Mouse (Mus musculus) midbrain, embryonic 10.5 days (tissue): ENCODE results near the gene Fgf7. TPM values are rescaled to one million over a fixed set of nuclear protein-coding genes. Genes with fewer than 3 reads are reported as not detected.

Experiments used
- DNase-seq: peaks from one replicate; pipeline ENCODE4 v3.0.0-alpha.2; 2017; ENCODE audit warnings: low spot score
- H3K27ac ChIP-seq: fragments of 300-500 bp; sonication (generic); replicated peaks from 2 replicates; pipeline ENCODE4 v1.5.1; 2016; ENCODE audit warnings: mild to moderate bottlenecking
- H3K27me3 ChIP-seq: fragments of 300-500 bp; sonication (generic); 2 replicates; pipeline ENCODE4 v1.6.1; 2016; ENCODE audit warnings: low read depth, mild to moderate bottlenecking; ENCODE audit not compliant: poor library complexity, severe bottlenecking
- H3K36me3 ChIP-seq: fragments of 300-500 bp; sonication (generic); 2 replicates; pipeline ENCODE4 v1.6.1; 2016; ENCODE audit warnings: mild to moderate bottlenecking, moderate library complexity
- H3K4me1 ChIP-seq: fragments of 300-500 bp; sonication (generic); 2 replicates; pipeline ENCODE4 v1.6.1; 2016
- H3K4me3 ChIP-seq: fragments of 300-500 bp; sonication (generic); 2 replicates; pipeline ENCODE4 v1.5.1; 2016; ENCODE audit warnings: mild to moderate bottlenecking, moderate library complexity
- H3K9me3 ChIP-seq: fragments of 300-500 bp; sonication (generic); replicated peaks from 2 replicates; pipeline ENCODE4 v1.6.1; 2016; ENCODE audit warnings: mild to moderate bottlenecking
- WGBS: fragments of 180-500 bp; shearing (Covaris S2); methylation state at CpG from one replicate; pipeline ENCODE4 v1.1.7; 2016; 5-methylcytosine and 5-hydroxymethylcytosine counted together
- polyA plus RNA-seq: library from polyadenylated mRNA; unstranded; fragments of >200 nt; fragmentation: Nextera tagmentation; extraction: Ambion mirVana; gene quantifications from 2 replicates; pipeline ENCODE4 v1.2.1, GENCODE M21; 2016

The Fgf7 gene
- polyA plus RNA-seq, 1 experiment from 2014 or later = 0.05 TPM

DNA sequence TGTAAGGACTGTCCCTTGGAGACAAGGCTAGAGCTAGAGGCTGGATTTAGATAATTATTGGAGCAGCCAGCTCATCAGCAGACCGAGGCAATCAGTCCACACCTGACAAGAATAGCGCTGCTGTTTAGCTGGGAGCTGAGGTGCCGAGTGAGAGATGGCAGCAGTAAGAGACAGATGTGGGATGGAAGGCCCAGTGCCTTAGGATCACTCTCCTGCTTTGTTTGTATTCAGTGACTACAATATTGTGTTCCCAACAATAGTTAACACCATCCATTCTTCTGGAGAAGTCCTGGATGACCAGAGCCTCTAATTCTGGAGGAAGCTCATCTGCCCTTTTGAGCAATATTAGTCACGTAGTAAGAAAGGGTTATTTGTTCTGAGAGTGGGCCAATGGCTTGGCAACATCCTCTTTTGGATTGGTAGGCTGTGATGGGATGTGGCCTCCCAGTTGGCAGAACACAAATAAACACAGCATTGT is 5.0 kb downstream of the Fgf7 start:
- peaks cover 13% of the 10 kb centered on the region for H3K4me1 ChIP-seq
- no peaks in the 10 kb centered on the region for H3K36me3 ChIP-seq
- no peak overlapping the region for H3K27ac ChIP-seq
- DNase-seq = no peak
- no peaks in the 10 kb centered on the region for H3K9me3 ChIP-seq
- WGBS = 83% methylated on average over 4 of the region's 4 CpGs
- H3K4me3 ChIP-seq = no peak overlapping the region
- no peaks in the 10 kb centered on the region for H3K27me3 ChIP-seq

DNA sequence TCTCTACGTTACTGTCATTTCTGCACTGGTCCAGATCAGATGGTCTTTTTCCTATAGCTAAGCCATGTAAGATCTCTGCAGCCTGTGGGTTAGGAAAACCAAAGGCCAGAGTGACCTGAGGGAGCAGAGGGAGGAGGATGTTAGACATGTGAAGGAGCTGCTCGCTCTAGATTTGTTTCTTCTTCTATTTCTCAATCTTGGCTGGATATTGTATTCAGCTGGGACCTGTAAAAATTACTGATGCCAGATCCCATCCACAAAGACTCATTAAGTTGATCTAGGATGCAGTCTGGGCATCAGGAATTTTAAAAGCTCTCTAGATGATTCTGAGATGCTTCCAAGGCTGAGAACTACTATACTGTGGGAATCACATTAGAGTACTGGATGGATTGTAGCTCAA is 6.2 kb downstream of the Fgf7 start:
- no peaks in the 10 kb centered on the region for H3K27me3 ChIP-seq
- H3K4me1 ChIP-seq = peaks cover 16% of the 10 kb centered on the region
- H3K4me3 ChIP-seq = no peak overlapping the region
- no peak overlapping the region for H3K27ac ChIP-seq
- H3K36me3 ChIP-seq = no peaks in the 10 kb centered on the region
- H3K9me3 ChIP-seq = no peaks in the 10 kb centered on the region
- no peak for DNase-seq
- 89% methylated on average over 2 of the region's 2 CpGs for WGBS

DNA sequence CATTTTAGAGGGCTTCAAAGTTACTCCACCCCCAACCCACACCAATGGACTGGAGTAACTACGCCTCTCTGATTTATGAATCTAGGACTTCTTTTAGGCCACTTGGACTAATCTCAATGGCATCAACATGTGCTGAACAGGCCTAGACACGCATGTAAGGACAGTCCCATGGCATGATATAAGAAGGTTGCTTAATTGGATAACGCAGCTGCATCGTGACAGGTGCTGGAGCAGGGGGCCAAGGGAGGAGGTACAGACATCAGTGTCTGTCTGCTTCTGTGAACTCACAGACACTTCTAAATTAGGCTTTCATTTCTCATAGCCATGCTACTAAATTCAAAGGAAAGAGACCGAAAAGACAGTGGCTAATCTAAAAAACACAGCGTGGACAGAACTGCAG is 6.8 kb downstream of the Fgf7 start:
- Histone ChIP-seq H3K4me1 (peaks cover 16% of the 10 kb centered on the region), H3K36me3 (no peaks in the 10 kb centered on the region), H3K27me3 (no peaks in the 10 kb centered on the region), H3K9me3 (no peaks in the 10 kb centered on the region), H3K4me3 (no peak overlapping the region), H3K27ac (no peak overlapping the region)
- 91% methylated on average over 6 of the region's 6 CpGs for WGBS
- DNase-seq = no peak

DNA sequence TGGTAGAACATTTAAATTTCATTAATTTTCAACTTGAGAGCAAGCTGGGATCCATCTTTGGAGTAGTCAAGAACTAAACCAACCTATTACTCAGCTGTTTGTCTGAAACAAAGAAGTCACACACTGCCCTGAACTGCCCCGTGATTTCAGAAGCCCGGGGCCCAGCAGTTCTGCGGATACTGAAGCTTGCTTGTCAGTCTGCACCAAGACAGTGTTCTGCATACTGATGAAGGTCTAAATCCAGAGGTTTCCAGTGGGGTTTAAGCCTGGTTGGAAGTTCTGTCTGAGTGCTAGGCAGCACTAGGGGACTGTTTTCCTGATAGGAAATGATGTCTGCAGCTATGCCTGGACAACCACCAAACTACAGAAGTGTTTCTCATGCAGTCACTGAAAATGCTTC is 8.2 kb downstream of the Fgf7 start:
- 63% methylated on average over 3 of the region's 3 CpGs for WGBS
- Histone ChIP-seq H3K36me3 (no peaks in the 10 kb centered on the region), H3K27ac (0 out of 2 replicates have a peak overlapping the region, but pooled peaks have one; percentile 38), H3K27me3 (no peaks in the 10 kb centered on the region), H3K9me3 (no peaks in the 10 kb centered on the region), H3K4me1 (peaks cover 16% of the 10 kb centered on the region), H3K4me3 (no peak overlapping the region)
- DNase-seq = no peak

DNA sequence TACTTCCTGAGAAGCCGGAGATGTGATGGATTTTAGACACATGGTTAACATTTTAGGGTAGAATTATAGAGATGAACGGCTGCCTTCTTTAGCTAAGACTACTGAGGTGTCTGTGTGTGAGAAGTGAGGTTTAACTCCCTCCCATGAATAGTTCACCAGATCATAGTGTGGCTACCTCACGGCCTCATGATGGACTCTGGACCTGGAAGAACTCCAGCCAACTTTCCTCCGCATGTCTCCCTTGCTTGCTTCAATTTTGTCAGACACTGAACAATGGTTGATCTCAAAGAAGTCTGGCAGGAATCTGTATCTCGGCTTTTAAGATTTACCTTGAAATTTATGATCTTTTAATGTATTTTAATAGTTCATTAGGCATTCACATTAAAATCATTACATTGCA is 11.2 kb downstream of the Fgf7 start:
- Histone ChIP-seq H3K9me3 (no peaks in the 10 kb centered on the region), H3K27ac (no peak overlapping the region), H3K36me3 (no peaks in the 10 kb centered on the region), H3K4me1 (peaks cover 16% of the 10 kb centered on the region), H3K4me3 (no peak overlapping the region), H3K27me3 (no peaks in the 10 kb centered on the region)
- DNase-seq = no peak
- 92% methylated on average over 5 of the region's 5 CpGs for WGBS

DNA sequence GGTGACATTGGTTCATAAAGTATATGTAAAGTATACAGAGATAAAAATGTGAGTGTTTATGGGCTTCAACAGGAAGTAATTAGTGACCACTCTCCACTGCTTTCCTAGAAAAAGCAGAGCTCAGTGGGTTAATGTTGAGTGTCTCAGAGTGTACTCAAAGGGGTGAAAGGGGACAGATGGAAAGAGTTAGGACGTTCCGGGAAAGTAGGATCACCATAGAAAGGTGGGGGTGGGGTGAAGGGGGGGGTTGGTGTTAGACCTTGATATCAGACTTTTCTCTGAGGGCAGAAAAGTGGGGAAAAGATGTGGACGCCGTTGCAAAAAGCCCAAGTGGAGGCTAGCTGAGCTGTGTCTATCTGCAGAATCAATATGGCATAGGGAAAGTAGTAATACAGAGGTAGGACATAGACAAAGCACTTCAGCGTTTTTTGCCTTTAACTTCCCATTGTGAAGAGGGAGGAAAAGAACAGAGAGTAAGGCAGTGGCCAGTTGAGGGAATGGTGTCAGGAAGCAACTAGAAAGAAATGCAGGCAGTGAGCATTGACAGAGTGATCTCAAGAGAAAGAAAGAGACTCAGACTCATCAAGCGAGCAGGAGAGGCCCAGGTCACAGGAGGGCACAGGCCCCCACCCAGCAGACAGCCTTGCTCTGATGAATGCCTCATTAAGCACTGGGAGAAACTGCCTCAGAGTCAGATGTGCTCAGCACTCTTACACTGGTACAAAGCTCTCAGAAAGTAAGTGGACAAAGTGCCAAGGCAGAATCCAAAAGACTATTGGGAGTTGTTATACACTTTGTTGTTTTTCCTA is 18.5 kb downstream of the Fgf7 start:
- H3K36me3 ChIP-seq = no peaks in the 10 kb centered on the region
- H3K27ac ChIP-seq = 0 out of 2 replicates have a peak overlapping the region, but pooled peaks have one; percentile 46
- H3K4me3 ChIP-seq = no peak overlapping the region
- 45% methylated on average over 6 of the region's 6 CpGs for WGBS
- peaks cover 13% of the 10 kb centered on the region for H3K4me1 ChIP-seq
- H3K27me3 ChIP-seq = no peaks in the 10 kb centered on the region
- DNase-seq = no peak
- H3K9me3 ChIP-seq = no peaks in the 10 kb centered on the region

DNA sequence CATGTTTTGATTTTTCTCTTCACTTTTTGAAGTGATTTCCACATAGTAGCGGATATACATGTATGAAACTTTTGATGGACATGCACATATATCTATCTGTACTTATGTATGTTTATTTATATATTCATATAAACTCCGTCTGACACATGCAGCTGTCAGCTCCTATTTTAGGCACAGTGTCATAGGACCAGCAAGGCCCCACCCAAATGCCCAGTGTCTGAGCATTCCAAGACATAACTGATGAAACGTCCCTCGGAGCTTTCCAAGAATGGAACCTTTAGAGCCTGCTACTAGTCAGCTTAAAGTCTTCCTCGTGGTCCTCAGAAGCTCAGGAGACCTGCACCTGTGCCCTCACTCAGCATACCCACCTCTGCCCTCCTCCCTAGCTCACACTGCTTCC is 19.2 kb downstream of the Fgf7 start:
- DNase-seq = no peak
- WGBS = 72% methylated on average over 5 of the region's 5 CpGs
- Histone ChIP-seq H3K36me3 (no peaks in the 10 kb centered on the region), H3K4me1 (peaks cover 13% of the 10 kb centered on the region), H3K4me3 (no peak overlapping the region), H3K9me3 (no peaks in the 10 kb centered on the region), H3K27me3 (no peaks in the 10 kb centered on the region), H3K27ac (no peak overlapping the region)

DNA sequence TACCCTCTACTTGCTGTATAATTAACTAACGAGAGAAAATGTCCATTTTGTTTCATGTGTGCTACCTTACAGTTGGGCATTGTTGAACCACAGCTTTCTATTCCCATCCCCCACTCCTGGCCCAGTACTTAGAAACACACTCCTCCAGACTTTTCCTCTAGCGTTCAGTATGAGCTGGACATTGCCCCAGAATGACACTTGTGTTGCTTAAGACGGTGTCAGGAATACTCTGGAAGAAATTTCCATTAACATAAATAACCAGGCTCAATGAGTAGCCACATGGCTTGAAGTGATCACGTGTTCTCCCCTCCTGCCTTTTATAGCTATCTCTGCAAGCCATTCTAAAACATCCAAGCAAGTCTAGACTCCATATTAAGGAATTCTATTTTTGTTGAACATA is 26.1 kb downstream of the Fgf7 start:
- no peaks in the 10 kb centered on the region for H3K27me3 ChIP-seq
- DNase-seq = no peak
- no peak overlapping the region for H3K27ac ChIP-seq
- no peaks in the 10 kb centered on the region for H3K4me1 ChIP-seq
- H3K9me3 ChIP-seq = no peaks in the 10 kb centered on the region
- no peak overlapping the region for H3K4me3 ChIP-seq
- WGBS = 83% methylated on average over 4 of the region's 4 CpGs
- no peaks in the 10 kb centered on the region for H3K36me3 ChIP-seq

DNA sequence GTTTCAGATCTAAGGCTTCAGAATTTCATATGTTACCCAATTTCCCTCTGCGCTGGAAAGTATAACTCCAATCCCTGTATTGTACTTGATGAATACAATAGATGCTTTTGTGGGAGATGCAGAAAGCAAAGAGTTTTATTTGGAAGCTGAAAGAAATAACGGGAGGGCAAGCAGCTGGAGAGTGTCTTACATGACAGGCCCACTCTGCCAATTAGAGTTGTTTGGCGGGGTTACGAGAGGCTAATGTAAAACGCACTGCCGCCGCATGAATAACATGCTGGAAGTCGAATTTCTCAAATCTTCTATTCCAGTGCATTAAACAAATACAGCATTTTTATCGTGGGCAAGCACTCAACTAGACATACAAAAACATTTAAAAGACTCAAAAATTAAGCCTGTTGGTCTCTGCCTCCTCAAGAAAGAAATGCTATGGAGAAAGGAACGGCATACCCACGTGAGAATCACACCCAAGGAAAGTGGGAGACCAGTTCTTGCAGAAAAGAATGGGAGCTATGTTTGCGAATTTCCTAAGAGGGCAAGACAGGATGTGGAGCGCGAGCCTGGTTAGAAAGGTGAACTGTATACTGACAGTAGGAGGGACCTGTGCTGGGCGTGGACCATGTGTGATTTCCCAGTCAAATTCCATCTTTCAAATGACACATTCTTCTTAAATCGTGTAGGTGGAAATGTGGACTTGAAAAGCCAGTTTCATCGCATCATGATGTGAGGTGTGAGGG is 26.7 kb downstream of the Fgf7 start:
- WGBS = 91% methylated on average over 17 of the region's 17 CpGs
- no peak for DNase-seq

DNA sequence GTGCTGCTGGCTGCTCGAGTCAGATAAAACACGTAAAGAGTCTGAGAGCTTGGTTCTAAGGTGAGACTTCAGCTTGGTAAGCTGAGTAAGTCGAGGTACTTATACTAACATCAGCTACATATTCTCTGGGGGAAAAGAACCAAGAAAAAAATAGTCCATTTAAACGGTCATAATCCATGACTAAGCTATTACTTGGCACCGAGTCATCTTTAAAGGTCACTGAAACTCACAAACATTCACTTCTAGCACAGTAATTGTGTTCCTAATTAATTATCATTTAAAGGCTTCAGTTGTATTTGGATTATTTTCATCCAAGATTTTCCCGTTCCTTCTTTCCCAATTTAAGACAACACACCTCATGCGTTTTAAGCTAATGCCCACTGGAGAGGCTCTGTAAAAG is 28.4 kb downstream of the Fgf7 start:
- Histone ChIP-seq H3K9me3 (no peaks in the 10 kb centered on the region), H3K36me3 (no peaks in the 10 kb centered on the region), H3K4me1 (no peaks in the 10 kb centered on the region), H3K4me3 (no peak overlapping the region), H3K27me3 (no peaks in the 10 kb centered on the region), H3K27ac (no peak overlapping the region)
- DNase-seq = no peak
- WGBS = 91% methylated on average over 7 of the region's 7 CpGs

More for the DNA sequence above, 26.7 kb downstream of the Fgf7 start:
- H3K4me3 ChIP-seq = no peak overlapping the region
- H3K9me3 ChIP-seq = no peaks in the 10 kb centered on the region
- no peaks in the 10 kb centered on the region for H3K36me3 ChIP-seq
- H3K4me1 ChIP-seq = no peaks in the 10 kb centered on the region
- H3K27me3 ChIP-seq = no peaks in the 10 kb centered on the region
- H3K27ac ChIP-seq = no peak overlapping the region

DNA sequence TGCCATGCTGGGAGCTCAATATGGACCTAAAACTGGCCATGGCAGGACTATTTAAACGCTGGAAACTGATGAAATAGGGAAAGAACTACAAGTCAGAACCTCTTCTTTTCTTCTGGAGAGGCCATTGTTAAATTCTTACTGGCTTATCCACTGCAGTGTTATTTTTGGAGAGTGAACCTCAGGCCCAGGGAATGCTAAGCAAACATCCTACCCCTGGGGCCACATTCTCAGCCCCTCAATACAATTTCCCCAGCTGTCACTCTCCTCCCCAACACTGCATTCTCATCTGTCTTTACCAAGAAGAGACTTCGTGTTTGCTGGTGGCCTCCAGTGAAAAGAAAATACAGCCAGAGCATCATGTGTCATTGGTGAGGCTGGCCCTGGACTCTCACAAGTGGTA is 30.4 kb downstream of the Fgf7 start:
- H3K27me3 ChIP-seq = no peaks in the 10 kb centered on the region
- no peaks in the 10 kb centered on the region for H3K9me3 ChIP-seq
- H3K4me1 ChIP-seq = no peaks in the 10 kb centered on the region
- H3K36me3 ChIP-seq = no peaks in the 10 kb centered on the region
- no peak overlapping the region for H3K27ac ChIP-seq
- no peak overlapping the region for H3K4me3 ChIP-seq
- DNase-seq = no peak
- WGBS = 44% methylated on average over 2 of the region's 2 CpGs

DNA sequence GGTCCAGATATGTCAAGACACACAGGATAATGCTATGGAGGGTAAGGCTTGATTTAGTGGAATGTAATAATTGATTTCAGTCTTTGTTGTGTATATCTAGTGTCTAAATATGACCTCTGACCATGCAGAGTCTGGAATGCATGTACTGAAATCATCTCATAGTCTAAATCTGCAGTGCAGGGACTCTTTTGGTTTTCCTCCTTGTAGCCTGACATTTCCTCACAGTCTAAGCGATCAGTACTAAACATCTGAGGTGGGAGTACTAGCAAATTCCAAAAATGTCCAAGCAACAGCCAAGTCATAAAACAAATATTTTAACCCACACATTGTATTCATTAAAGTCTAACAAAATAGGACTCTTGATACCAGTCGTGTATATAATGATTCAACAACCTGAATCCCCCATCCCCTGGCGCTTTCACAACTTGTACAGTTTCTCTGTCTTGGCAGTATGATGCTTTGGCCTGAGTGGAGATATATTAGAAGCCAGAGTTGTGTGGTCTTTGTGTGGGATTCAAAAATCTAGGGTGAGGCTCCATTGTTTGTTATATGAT is 30.9 kb downstream of the Fgf7 start:
- no peaks in the 10 kb centered on the region for H3K36me3 ChIP-seq
- no peak overlapping the region for H3K27ac ChIP-seq
- H3K27me3 ChIP-seq = no peaks in the 10 kb centered on the region
- no peaks in the 10 kb centered on the region for H3K4me1 ChIP-seq
- WGBS = 90% methylated on average over 3 of the region's 3 CpGs
- no peaks in the 10 kb centered on the region for H3K9me3 ChIP-seq
- H3K4me3 ChIP-seq = no peak overlapping the region
- no peak for DNase-seq

DNA sequence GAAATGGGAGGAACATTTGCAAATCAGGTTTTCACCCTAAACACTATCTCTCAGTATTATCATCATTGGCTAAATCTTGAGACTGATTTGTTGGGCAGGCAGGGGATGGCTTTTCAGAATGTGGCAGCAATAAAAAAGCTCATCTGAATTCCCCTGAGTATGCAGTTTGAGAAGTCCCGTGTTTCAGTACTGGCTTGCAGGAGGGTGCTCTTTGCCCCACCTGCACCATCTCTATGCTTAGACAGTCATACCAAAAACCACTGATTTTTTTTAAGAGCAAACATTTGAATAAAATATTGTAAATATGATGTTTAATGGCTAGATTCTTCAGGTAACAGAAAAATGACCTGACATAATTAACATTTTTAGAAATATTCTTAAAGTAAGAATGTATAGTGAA is 35.3 kb downstream of the Fgf7 start:
- no peak overlapping the region for H3K27ac ChIP-seq
- H3K36me3 ChIP-seq = no peaks in the 10 kb centered on the region
- no peaks in the 10 kb centered on the region for H3K27me3 ChIP-seq
- DNase-seq = no peak
- H3K9me3 ChIP-seq = no peaks in the 10 kb centered on the region
- no peaks in the 10 kb centered on the region for H3K4me1 ChIP-seq
- no peak overlapping the region for H3K4me3 ChIP-seq
- 89% methylated on average over 1 of the region's 1 CpGs for WGBS
